ENCODE assay signal across 11 mouse cellular contexts in genomic region chr2:76690436-76691204, GRCm38 (mm10). TPM values are rescaled to one million over a fixed set of nuclear protein-coding genes. Genes with fewer than 3 reads are reported as not detected.
DNase-seq lines count a peak whose midpoint lies in the region; ATAC-seq and TF ChIP-seq lines count a peak whose summit lies in the region.
"Had no signal": no experiment of that assay in that cellular context is flagged by ENCODE, and none has a peak within 500 bp of the region (broad histone marks: within the 10 kb centered on the region; RNA-seq: fewer than 3 reads in every experiment).

No protein-coding gene starts in this region.

- peaks cover 79% of the 10 kb centered on the region for H3K36me3 ChIP-seq in kidney, embryonic 14.5 days (ENCODE audit: control insufficient read depth, insufficient read depth, low read length)
- peaks cover 93% of the 10 kb centered on the region for H3K36me3 ChIP-seq in heart, embryonic 13.5 days
- H3K36me3 ChIP-seq in testis, adult 2 months (ENCODE audit: control insufficient read depth, insufficient read depth, low read length), result peaks cover 1% of the 10 kb centered on the region; the same call in 1 of the 2 replicates
- peaks cover 28% of the 10 kb centered on the region for H3K36me3 ChIP-seq in midbrain, embryonic 16.5 days (ENCODE audit: control insufficient read depth, insufficient read depth, low read length)

- intact Hi-C loops in left cerebral cortex, postnatal 14 days (cut with DNase I), result no loop called here

- no peak for TF ChIP-seq POLR2A in testis, adult 2 months (IDR thresholded peaks at IDR 0.05; ENCODE audit: control insufficient read depth, low read depth, low read length)

- no peak overlapping the region for H3K27ac ChIP-seq in kidney, embryonic 14.5 days (ENCODE audit: low read depth, low read length)
- H3K27ac ChIP-seq in heart, embryonic 13.5 days (replicated peaks), result peak overlapping the region; percentile 13; the same call in 1 of the 2 replicates
- peak overlapping the region; percentile 57 for H3K27ac ChIP-seq in testis, adult 2 months (ENCODE audit: control insufficient read depth, insufficient read depth, low read depth, low read length)
- no peak overlapping the region for H3K27ac ChIP-seq in midbrain, embryonic 16.5 days (ENCODE audit: low read length)
- H3K27ac ChIP-seq: hindbrain, embryonic 10.5 days; limb, embryonic 15.5 days had no signal

- H3K4me1 ChIP-seq in kidney, embryonic 14.5 days (ENCODE audit: control insufficient read depth, insufficient read depth, low read length), result no peaks in the 10 kb centered on the region
- H3K4me1 ChIP-seq in heart, embryonic 13.5 days, result peaks cover 16% of the 10 kb centered on the region
- H3K4me1 ChIP-seq in testis, adult 2 months (ENCODE audit: control insufficient read depth, insufficient read depth, low read length), result no peaks in the 10 kb centered on the region; the same call in 1 of the 2 replicates
- H3K4me1 ChIP-seq in midbrain, embryonic 16.5 days (ENCODE audit: control insufficient read depth, insufficient read depth, low read length), result no peaks in the 10 kb centered on the region
- H3K4me1 ChIP-seq: limb, embryonic 15.5 days had no signal

- no peak overlapping the region for H3K4me3 ChIP-seq in kidney, embryonic 14.5 days (ENCODE audit: low read length)
- H3K4me3 ChIP-seq in heart, embryonic 13.5 days, result no peak overlapping the region
- no peak overlapping the region for H3K4me3 ChIP-seq in testis, adult 2 months (ENCODE audit: control insufficient read depth, low read depth, low read length)
- no peak overlapping the region for H3K4me3 ChIP-seq in midbrain, embryonic 16.5 days (ENCODE audit: low read depth, low read length)
- H3K4me3 ChIP-seq: hindbrain, embryonic 10.5 days; limb, embryonic 15.5 days had no signal

- WGBS in kidney, embryonic 14.5 days, result 84% methylated on average over 12 of the region's 12 CpGs
- 64% methylated on average over 12 of the region's 12 CpGs for whole genome bisulfite sequencing in heart, embryonic 13.5 days
- WGBS in midbrain, embryonic 16.5 days, result 93% methylated on average over 12 of the region's 12 CpGs

- no peak overlapping the region for H3K4me2 ChIP-seq in kidney, embryonic 14.5 days (replicated peaks; ENCODE audit: low read depth, low read length)
- H3K4me2 ChIP-seq in heart, embryonic 13.5 days, result no peak overlapping the region
- H3K4me2 ChIP-seq in midbrain, embryonic 16.5 days (ENCODE audit: low read length), result no peak overlapping the region
- H3K4me2 ChIP-seq: limb, embryonic 15.5 days had no signal

- TF ChIP-seq CTCF in testis, adult 2 months (IDR thresholded peaks at IDR 0.05; ENCODE audit: control insufficient read depth, insufficient read depth, insufficient replicate concordance, low read depth, low read length), result no peak

- no peaks in the 10 kb centered on the region for H3K27me3 ChIP-seq in kidney, embryonic 14.5 days (ENCODE audit: control insufficient read depth, insufficient read depth, low read length)
- no peaks in the 10 kb centered on the region for H3K27me3 ChIP-seq in heart, embryonic 13.5 days (replicated peaks)
- H3K27me3 ChIP-seq in testis, adult 2 months (ENCODE audit: control insufficient read depth, insufficient read depth, low read length), result no peaks in the 10 kb centered on the region
- H3K27me3 ChIP-seq in midbrain, embryonic 16.5 days (ENCODE audit: control insufficient read depth, insufficient read depth, low read depth, low read length), result no peaks in the 10 kb centered on the region
- H3K27me3 ChIP-seq: limb, embryonic 15.5 days had no signal

- H3K9ac ChIP-seq in kidney, embryonic 14.5 days (ENCODE audit: low read depth, low read length), result no peak overlapping the region
- no peak overlapping the region for H3K9ac ChIP-seq in heart, embryonic 13.5 days
- H3K9ac ChIP-seq in midbrain, embryonic 16.5 days (ENCODE audit: low read depth, low read length), result no peak overlapping the region
- H3K9ac ChIP-seq: limb, embryonic 15.5 days had no signal

- ATAC-seq in kidney, embryonic 14.5 days (ENCODE audit: low FRiP score, low TSS enrichment), result no peak
- ATAC-seq in heart, embryonic 13.5 days (ENCODE audit: extremely low read depth, insufficient number of reproducible peaks, low FRiP score, low TSS enrichment), result no peak
- no peak for ATAC-seq in midbrain, embryonic 16.5 days
- ATAC-seq: activated CD4-positive, CD25-positive, alpha-beta regulatory T cell, adult 4 months had no signal

- no peaks in the 10 kb centered on the region; the same call in 1 of the 2 replicates for H3K9me3 ChIP-seq in kidney, embryonic 14.5 days (ENCODE audit: control insufficient read depth, low read length)
- no peaks in the 10 kb centered on the region for H3K9me3 ChIP-seq in heart, embryonic 13.5 days
- H3K9me3 ChIP-seq in midbrain, embryonic 16.5 days (replicated peaks; ENCODE audit: control insufficient read depth, low read length, poor library complexity, severe bottlenecking), result no peaks in the 10 kb centered on the region
- H3K9me3 ChIP-seq: hindbrain, embryonic 10.5 days; limb, embryonic 15.5 days had no signal

- DNase-seq in kidney, adult 11 months, result peak; percentile 61
- DNase-seq in kidney, postnatal 36 days, result peak; percentile 85 to 86
- no peak for DNase-seq in left cerebral cortex, postnatal 14 days (ENCODE audit: low spot score in 2 of 2)
- no peak for DNase-seq in thymus, postnatal 14 days

RNA-seq across cellular contexts. Expression of gene Plekha3, which starts 15.5 kb away (rescaled TPM):
- 14.9 and 15.3 TPM in 2 replicates for polyA plus RNA-seq in kidney, embryonic 14.5 days (2014; fragmentation: Nextera tagmentation; extraction: Ambion mirVana)
- 5.7 and 7.0 TPM in 2 replicates for polyA plus RNA-seq in heart, embryonic 13.5 days (2015; fragmentation: Nextera tagmentation; extraction: Ambion mirVana)
- polyA plus RNA-seq in testis, adult 2 months (2012; rRNA removed), result 16.6 and 20.2 TPM in 2 replicates
- polyA plus RNA-seq in midbrain, embryonic 16.5 days (2015; fragmentation: Nextera tagmentation; extraction: Ambion mirVana), result 5.5 and 6.8 TPM in 2 replicates
- 10 to 100 TPM; 25.9 to 29.1 TPM for total RNA-seq in left cerebral cortex, postnatal 14 days (2021)

RNA-seq across cellular contexts. Expression of gene Fkbp7, which starts 17.7 kb away (rescaled TPM):
- 57.5 and 73.4 TPM in 2 replicates for polyA plus RNA-seq in kidney, embryonic 14.5 days (2014; fragmentation: Nextera tagmentation; extraction: Ambion mirVana)
- polyA plus RNA-seq in heart, embryonic 13.5 days (2015; fragmentation: Nextera tagmentation; extraction: Ambion mirVana), result 62.4 and 64.8 TPM in 2 replicates
- polyA plus RNA-seq in testis, adult 2 months (2012; rRNA removed), result 16.3 and 19.2 TPM in 2 replicates
- 8.6 and 11.8 TPM in 2 replicates for polyA plus RNA-seq in midbrain, embryonic 16.5 days (2015; fragmentation: Nextera tagmentation; extraction: Ambion mirVana)
- total RNA-seq in left cerebral cortex, postnatal 14 days (2021), result 1 to 10 TPM; 3.8 to 4.2 TPM

RNA-seq across cellular contexts. Expression of gene Pjvk, which starts 42.3 kb away (rescaled TPM):
- polyA plus RNA-seq in kidney, embryonic 14.5 days (2014; fragmentation: Nextera tagmentation; extraction: Ambion mirVana), result 1.2 and 1.9 TPM in 2 replicates
- 0.11 TPM in 1 of 2 replicates, not detected in the other for polyA plus RNA-seq in heart, embryonic 13.5 days (2015; fragmentation: Nextera tagmentation; extraction: Ambion mirVana)
- 0.17 and 0.52 TPM in 2 replicates for polyA plus RNA-seq in testis, adult 2 months (2012; rRNA removed)
- 0.51 and 0.94 TPM in 2 replicates for polyA plus RNA-seq in midbrain, embryonic 16.5 days (2015; fragmentation: Nextera tagmentation; extraction: Ambion mirVana)
- total RNA-seq in left cerebral cortex, postnatal 14 days (2021), result not detected
- polyA plus RNA-seq: activated CD4-positive, CD25-positive, alpha-beta regulatory T cell, adult 4 months had no signal

RNA-seq across cellular contexts. Expression of gene Prkra, which starts 42.8 kb away (rescaled TPM):
- polyA plus RNA-seq in kidney, embryonic 14.5 days (2014; fragmentation: Nextera tagmentation; extraction: Ambion mirVana), result 89.4 and 94.3 TPM in 2 replicates
- polyA plus RNA-seq in heart, embryonic 13.5 days (2015; fragmentation: Nextera tagmentation; extraction: Ambion mirVana), result 31.8 and 35.1 TPM in 2 replicates
- 17.2 and 21.1 TPM in 2 replicates for polyA plus RNA-seq in testis, adult 2 months (2012; rRNA removed)
- 114 and 119 TPM in 2 replicates for polyA plus RNA-seq in midbrain, embryonic 16.5 days (2015; fragmentation: Nextera tagmentation; extraction: Ambion mirVana)
- 10 to 100 TPM; 14.6 to 18.8 TPM for total RNA-seq in left cerebral cortex, postnatal 14 days (2021)

Comparison
In these comparisons a context has a peak if more than half of its experiments do, and no peak if none do; other contexts are left out.
1. DNase-seq: peak in kidney, adult 11 months (single experiment) and kidney, postnatal 36 days (2 of 2); none in left cerebral cortex, postnatal 14 days (0 of 2) and thymus, postnatal 14 days (single experiment).
2. H3K27ac ChIP-seq: peak in heart, embryonic 13.5 days (single experiment) and testis, adult 2 months (single experiment); none in kidney, embryonic 14.5 days (single experiment) and midbrain, embryonic 16.5 days (single experiment).